Mouse (Mus musculus) liver, adult 2 months (tissue): ENCODE results near the gene 6330403K07Rik.

Experiments
- CTCF ChIP-seq: fragments of 200-500 bp; IDR thresholded peaks from 2 replicates; pipeline ENCODE4 v1.5.1; 2011; ENCODE audit warnings: low read depth, low read length, control low read depth
- POLR2A ChIP-seq: fragments of 200-500 bp; IDR thresholded peaks from 2 replicates; pipeline ENCODE4 v1.6.1; 2011; ENCODE audit warnings: low read length, control low read depth; ENCODE audit not compliant: insufficient read depth; ENCODE audit errors: extremely low read depth

DNA sequence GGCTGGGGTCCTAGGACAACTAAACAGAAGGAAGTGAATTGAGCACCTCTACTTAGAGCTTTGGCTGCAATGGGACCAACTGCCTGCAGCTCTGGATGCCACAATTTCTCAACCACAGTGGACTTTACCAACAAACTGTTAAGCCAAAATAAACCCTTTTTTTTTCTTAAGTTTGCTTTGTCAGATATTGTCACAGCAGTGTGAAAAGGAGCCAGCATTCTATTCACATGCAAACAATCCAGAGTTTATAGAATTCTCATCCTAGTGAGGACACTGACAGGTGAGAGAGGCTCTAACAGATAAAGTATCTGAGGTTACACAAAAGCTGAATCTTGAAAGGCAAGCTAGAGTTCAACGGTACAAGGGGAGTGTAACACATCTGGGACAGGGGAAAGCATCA is 16.3 kb downstream of the 6330403K07Rik start:
- no peak for TF ChIP-seq CTCF
- TF ChIP-seq POLR2A, result no peak
